Mouse (Mus musculus): ENCODE measurements at regions not wholly inside any gene's neighbourhood (a gene's known extent, or its start where the extent isn't known, plus 50 kb on each side); places are given as distances from the start of the nearest gene placed in this dataset.

- peak in 1 of 2 experiments; percentile 8 for DNase-seq (ENCODE audit: low spot score in 2 of 2)
These were observed 63.9 kb downstream of the Gm21834 start for GRCm38 (mm10) chr17:57678161-57678560.
